In the genomic region with DNA sequence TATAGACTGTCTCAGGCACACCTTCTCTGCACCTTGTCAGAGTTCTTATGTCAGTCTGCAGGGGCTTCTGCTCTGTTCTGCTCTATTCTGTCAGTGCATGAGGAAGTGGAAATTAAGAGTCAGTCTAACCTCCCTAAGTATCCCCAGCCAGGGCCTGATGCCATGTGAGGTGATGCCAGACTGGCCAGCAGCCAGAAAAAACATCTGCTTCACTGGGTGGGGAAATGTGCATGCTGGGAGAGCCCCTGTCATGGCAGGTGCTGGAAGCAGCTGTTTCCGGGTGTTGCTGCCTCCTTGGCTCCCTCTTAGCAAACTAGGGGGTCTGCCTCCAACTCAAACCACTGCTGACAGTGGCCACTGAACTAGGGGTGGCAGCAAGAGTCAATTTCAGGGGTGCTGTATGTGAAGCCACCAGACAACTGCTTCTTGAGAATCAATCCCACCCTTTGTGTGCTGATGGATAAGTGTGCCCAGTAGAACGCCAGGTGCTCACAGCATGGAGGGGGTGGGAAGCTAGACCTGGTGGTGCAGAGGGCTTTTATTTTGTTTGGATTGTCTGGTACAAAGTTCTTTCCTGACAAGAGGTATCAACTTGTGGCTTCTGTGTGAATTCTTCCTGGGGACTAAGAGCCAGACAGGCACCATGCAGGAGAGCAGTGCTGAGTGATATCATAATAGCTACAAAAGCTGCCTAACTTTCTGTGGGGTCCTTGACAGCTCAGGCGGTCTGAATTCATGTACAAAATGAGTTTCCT, we compare ENCODE assay signal across 8 mouse cellular contexts. TPM values are rescaled to one million over a fixed set of nuclear protein-coding genes. Genes with fewer than 3 reads are reported as not detected.
DNase-seq lines count a peak whose midpoint lies in the region; ATAC-seq lines count a peak whose summit lies in the region.

No protein-coding gene starts in this region.

- no peaks in the 10 kb centered on the region for H3K36me3 ChIP-seq in forebrain, embryonic 15.5 days
- no peaks in the 10 kb centered on the region for H3K36me3 ChIP-seq in hindbrain, embryonic 10.5 days
- H3K36me3 ChIP-seq in neural tube, embryonic 13.5 days: no peaks in the 10 kb centered on the region

- no peak overlapping the region for H3K4me2 ChIP-seq in forebrain, embryonic 15.5 days (replicated peaks)
- H3K4me2 ChIP-seq in neural tube, embryonic 13.5 days: no peak overlapping the region

- H3K27ac ChIP-seq in forebrain, embryonic 15.5 days (replicated peaks): peak overlapping the region; percentile 64
- H3K27ac ChIP-seq in hindbrain, embryonic 10.5 days: peak overlapping the region; percentile 23; the same call in 1 of the 2 replicates
- peak overlapping the region; percentile 74 for H3K27ac ChIP-seq in neural tube, embryonic 13.5 days (replicated peaks)

- WGBS in forebrain, embryonic 15.5 days: 43% methylated on average over 3 of the region's 3 CpGs
- 76% methylated on average over 3 of the region's 3 CpGs for WGBS in hindbrain, embryonic 10.5 days
- 52% methylated on average over 3 of the region's 3 CpGs for WGBS in neural tube, embryonic 13.5 days

- H3K4me3 ChIP-seq in forebrain, embryonic 15.5 days: no peak overlapping the region
- no peak overlapping the region for H3K4me3 ChIP-seq in hindbrain, embryonic 10.5 days
- no peak overlapping the region for H3K4me3 ChIP-seq in neural tube, embryonic 13.5 days

- DNase-seq in cerebellum, postnatal 14 days: peak; percentile 69 to 81
- no peak for DNase-seq in cerebellum, adult 11 months
- DNase-seq in 416B (ENCODE audit: low read depth): peak; percentile 38
- no peak for DNase-seq in hindbrain, embryonic 10.5 days (ENCODE audit: low spot score)
- peak; percentile 76 to 82 for DNase-seq in kidney, postnatal 4 days

- ATAC-seq in forebrain, embryonic 15.5 days (replicated peaks): peak; percentile 72
- ATAC-seq in neural tube, embryonic 13.5 days (ENCODE audit: low read depth): peak; percentile 86; the same call in 1 of the 2 replicates
- no peak for ATAC-seq in activated CD4-positive, CD25-positive, alpha-beta regulatory T cell, adult 4 months

- no peak overlapping the region for H3K9ac ChIP-seq in forebrain, embryonic 15.5 days (replicated peaks)
- no peak overlapping the region for H3K9ac ChIP-seq in neural tube, embryonic 13.5 days

- no peaks in the 10 kb centered on the region for H3K27me3 ChIP-seq in forebrain, embryonic 15.5 days
- H3K27me3 ChIP-seq in hindbrain, embryonic 10.5 days (ENCODE audit: insufficient read depth, poor library complexity, severe bottlenecking): no peaks in the 10 kb centered on the region
- no peaks in the 10 kb centered on the region for H3K27me3 ChIP-seq in neural tube, embryonic 13.5 days

- H3K9me3 ChIP-seq in forebrain, embryonic 15.5 days: no peaks in the 10 kb centered on the region
- H3K9me3 ChIP-seq in hindbrain, embryonic 10.5 days: 0 out of 2 replicates have a peak, but pooled peaks cover 3% of the 10 kb centered on the region
- H3K9me3 ChIP-seq in neural tube, embryonic 13.5 days: no peaks in the 10 kb centered on the region

- peaks cover 16% of the 10 kb centered on the region for H3K4me1 ChIP-seq in forebrain, embryonic 15.5 days
- H3K4me1 ChIP-seq in hindbrain, embryonic 10.5 days (replicated peaks): 0 out of 2 replicates have a peak, but pooled peaks cover 4% of the 10 kb centered on the region
- H3K4me1 ChIP-seq in neural tube, embryonic 13.5 days (replicated peaks): peaks cover 18% of the 10 kb centered on the region

RNA-seq across cellular contexts. Expression of a gene that starts 56.1 kb away (rescaled TPM):
- polyA plus RNA-seq in forebrain, embryonic 15.5 days (2015; fragmentation: Nextera tagmentation; extraction: Ambion mirVana): 10.4 and 11.5 TPM in 2 replicates
- 6.2 and 7.4 TPM in 2 replicates for polyA plus RNA-seq in hindbrain, embryonic 10.5 days (2016; fragmentation: Nextera tagmentation; extraction: Ambion mirVana)
- polyA plus RNA-seq in neural tube, embryonic 13.5 days (2015; fragmentation: Nextera tagmentation; extraction: Ambion mirVana): 13.5 and 14.7 TPM in 2 replicates
- polyA plus RNA-seq in activated CD4-positive, CD25-positive, alpha-beta regulatory T cell, adult 4 months (2017; shearing (Covaris generic)): 1 to 10 TPM; 7.8 to 9.8 TPM

Comparison
In these comparisons a context has a peak if more than half of its experiments do, and no peak if none do; other contexts are left out.
1. DNase-seq: peak in cerebellum, postnatal 14 days (2 of 2), 416B (single experiment) and kidney, postnatal 4 days (2 of 2); none in cerebellum, adult 11 months (single experiment) and hindbrain, embryonic 10.5 days (single experiment).
2. H3K27ac ChIP-seq: peak in every context shown above with its lines; median percentile 74 in neural tube, embryonic 13.5 days; 64 in forebrain, embryonic 15.5 days; 23 in hindbrain, embryonic 10.5 days.